Mouse (Mus musculus) kidney, postnatal 14 days (tissue): ENCODE data around the gene Evi5.

ENCODE experiments used
- DNase-seq: peaks from one replicate; pipeline ENCODE4 v3.0.0; 2022; ENCODE audit warnings: mixed read lengths

The Evi5 gene

DNA sequence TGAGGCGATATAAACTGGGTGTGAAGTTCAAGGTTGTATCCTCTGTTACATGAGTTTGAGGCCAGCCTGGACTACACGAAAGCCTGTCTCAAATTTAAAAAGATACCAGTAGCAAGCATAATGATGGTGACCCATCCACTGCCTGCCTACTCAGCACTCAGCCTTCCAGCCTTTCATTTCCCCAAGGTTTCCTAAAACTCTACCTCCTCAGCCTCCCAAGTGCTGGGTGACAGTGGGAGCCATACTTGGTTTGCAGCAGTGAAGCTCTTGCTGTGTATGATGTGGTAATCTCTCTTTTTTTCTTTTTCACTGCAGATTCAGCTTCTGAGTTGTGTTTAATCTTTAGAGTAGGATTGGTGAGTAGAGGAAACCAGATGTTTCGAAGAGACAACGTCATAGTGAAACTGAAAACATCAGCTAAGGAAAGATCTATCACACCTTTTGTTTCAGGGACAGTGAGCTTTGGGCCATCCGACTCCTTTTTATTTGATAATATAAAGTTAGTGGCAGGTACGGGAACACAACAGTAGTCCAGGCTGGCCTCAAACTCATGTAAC lies 171.6 kb downstream of the Evi5 start:
- DNase-seq = no peak

DNA sequence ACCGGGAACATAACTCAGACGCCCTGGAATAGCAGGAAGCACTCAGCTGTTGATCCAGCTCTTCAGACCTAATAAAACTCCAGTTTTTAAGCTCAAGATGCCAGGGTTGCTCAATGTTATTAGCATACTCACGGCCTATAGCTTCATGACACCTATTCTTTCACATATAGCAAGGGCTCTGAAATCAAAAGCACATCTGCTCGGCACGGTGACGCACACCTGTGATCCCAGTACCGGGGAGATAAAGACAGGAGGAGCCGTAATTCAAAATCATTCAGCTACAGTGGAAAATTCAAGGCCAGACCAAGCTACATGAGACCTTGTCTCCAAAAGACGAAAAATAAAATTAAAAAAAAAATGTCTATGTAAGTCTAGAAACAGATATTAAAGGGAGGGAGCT lies 173.2 kb downstream of the Evi5 start:
- DNase-seq = no peak

DNA sequence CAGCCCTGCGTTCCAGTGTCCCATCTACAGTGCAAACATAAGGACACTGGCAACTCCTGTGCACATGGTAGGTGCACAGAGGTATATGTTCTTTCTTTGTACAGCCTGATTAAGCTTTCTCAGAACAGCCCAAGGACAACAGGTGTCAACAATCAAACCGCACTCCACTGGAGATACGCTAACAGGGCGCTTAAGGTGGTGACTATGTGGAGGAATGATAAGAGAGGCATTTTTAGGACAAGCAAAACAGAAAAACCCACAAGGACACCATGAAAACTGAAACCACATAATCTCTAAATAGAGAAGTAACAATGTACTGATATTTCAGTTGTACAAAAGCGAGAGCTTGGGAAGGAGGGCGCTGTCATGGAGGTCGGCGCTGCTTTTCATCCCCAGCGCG lies 174.0 kb downstream of the Evi5 start:
- no peak for DNase-seq

DNA sequence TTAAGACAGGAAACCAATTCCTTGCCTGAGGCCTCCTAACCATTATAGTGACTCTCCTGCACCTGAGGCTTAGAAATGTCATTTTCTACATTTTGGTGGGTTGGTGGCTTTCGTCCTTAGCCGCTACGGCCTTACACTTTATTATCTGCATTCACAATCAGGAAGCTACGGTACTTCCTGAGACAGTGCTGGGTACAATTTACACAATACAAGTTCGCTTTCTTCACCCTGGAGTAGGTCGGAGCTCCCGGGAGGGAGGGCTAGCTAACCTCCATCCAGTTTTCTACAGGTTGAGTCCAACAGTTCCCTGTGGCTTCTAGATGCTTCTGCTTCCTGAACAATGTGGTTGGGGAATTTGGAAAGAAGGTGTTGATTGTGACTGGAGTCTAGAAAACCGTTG lies 176.0 kb downstream of the Evi5 start:
- no peak for DNase-seq

DNA sequence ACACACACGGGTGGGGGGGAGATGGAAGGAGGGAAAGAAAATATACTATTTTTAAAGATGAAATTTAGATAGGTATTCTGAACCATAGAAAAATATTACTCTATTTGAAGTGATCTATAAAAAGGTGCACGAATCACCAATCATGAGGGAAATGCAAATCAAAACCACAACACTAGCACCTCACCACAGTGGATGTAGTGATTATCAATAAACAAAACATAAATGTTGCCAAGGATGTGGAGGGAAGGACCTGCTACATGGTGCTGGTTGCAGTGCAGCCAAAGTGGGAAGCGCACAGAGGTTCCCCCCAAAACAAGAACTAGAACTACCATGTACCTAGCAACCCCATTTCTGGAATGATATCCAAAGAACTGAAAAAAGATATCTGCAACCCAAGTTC lies 179.9 kb downstream of the Evi5 start:
- DNase-seq = no peak
